Mouse (Mus musculus) fibroblast of lung, adult 2 months (primary cell): ENCODE results near the gene A230050P20Rik.
A peak's percentile ranks its signal among the peaks of the same experiment; 100 is the strongest.
"Not testable (repeated sequence)": the region's sequence is repeated elsewhere in the genome, so short reads cannot be mapped to it uniquely, and the experiment has no call there.

ENCODE experiments used
- DNase-seq: peaks from one replicate; pipeline ENCODE4 v3.0.0-alpha.2; 2011; ENCODE audit warnings: low read depth

Gene A230050P20Rik

DNA sequence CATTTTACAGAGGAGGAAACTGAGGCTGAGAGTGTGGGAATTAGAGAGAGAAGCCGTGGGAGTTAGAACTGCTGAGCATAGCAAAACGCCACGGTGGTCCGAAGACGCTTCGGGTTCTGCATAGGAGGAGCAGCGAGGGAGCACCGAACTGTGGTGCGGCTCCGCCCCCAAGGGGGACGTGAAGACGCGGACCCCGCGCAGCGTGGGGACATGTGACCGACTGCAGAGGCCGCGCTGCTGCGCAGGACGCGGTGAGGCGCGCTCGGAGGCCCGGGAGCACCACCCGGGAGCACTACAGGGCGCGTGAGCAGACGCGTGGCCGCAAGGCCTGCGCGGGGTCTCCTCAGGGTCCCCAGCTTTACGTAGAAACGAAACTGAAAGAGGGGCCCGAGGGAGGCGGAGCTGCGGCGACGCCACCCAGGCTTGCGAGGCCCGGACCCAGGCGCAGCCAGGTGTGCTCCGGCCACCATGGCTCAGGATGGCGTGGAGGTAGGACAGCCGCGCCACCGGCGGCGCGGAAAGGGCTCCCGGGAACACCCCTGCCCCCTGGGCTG is at the start of gene A230050P20Rik:
TSS of gene A230050P20Rik (plus strand) at position 195 of the 554 bp plus-strand sequence.
- DNase-seq = no peak

GRCm38 (mm10) chr9:20820001-20820400 is 48.4 kb upstream of the A230050P20Rik start:
- DNase-seq = no peak

- DNase-seq = no peak
Observed at GRCm38 (mm10) chr9:20822821-20823220, 45.6 kb upstream of the A230050P20Rik start.

DNA sequence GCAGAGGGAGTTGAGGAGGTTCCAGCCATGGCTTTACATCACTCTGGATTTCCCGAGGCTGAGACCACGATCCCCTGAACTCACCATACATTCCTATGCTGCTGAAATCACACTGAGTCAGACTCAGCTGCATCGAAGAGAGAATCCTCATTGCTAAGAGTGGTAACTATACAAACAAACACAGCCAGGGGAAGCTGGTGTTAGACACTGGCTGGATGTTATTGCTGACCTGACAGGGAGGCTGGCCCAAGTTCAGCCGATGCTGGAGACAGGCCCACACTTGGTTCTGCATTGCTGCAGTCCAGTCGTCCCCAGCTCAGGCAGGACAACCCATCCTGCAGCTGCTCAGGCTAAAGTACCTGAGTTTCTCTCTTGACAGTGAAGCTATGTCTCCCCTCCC is 42.7 kb upstream of the A230050P20Rik start:
- DNase-seq = peak; percentile 71

DNA sequence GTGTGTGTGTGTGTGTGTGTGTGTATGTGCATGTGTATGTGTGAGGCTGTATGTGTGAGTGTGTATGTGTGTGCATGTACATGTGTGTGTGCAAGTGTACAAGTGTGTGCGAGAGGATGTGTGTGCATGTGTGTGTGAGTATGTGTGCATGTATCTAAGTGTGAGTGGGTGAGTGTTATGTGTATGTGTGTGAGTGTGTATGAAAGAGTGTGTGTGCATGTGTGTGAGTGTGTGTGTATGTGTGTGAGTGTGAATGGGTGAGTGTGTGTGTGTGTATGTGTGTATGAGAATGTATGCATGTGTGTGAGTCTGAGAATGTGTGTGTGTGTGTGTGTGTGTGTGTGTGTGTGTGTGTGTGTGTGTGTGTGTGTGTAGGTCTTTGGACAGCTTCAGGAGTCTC is 40.3 kb upstream of the A230050P20Rik start:
- DNase-seq = no peak

- DNase-seq = peak; percentile 97
Observed at GRCm38 (mm10) chr9:20830901-20831643, 37.4 kb upstream of the A230050P20Rik start.

DNA sequence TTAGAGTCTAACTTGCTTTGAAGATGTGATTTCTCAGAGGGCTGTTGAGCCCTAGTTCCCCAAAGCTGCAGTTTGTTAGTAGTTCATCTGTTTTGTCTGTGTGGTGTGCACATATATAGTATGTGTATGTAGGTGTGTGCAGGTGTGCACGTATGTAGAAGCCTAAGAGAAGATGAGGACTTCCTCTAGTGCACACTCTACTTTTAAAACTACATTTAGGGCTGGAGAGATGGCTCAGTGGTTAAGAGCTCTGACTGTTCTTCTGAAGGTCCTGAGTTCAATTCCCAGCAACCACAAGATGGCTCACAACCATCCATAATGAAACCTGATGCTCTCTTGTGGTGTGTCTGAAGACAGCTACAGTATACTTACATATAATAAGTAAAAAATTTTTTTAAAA is 33.6 kb upstream of the A230050P20Rik start:
- no peak for DNase-seq

GRCm38 (mm10) chr9:20835431-20835954 is 32.9 kb upstream of the A230050P20Rik start:
- DNase-seq = not testable (repeated sequence)

DNA sequence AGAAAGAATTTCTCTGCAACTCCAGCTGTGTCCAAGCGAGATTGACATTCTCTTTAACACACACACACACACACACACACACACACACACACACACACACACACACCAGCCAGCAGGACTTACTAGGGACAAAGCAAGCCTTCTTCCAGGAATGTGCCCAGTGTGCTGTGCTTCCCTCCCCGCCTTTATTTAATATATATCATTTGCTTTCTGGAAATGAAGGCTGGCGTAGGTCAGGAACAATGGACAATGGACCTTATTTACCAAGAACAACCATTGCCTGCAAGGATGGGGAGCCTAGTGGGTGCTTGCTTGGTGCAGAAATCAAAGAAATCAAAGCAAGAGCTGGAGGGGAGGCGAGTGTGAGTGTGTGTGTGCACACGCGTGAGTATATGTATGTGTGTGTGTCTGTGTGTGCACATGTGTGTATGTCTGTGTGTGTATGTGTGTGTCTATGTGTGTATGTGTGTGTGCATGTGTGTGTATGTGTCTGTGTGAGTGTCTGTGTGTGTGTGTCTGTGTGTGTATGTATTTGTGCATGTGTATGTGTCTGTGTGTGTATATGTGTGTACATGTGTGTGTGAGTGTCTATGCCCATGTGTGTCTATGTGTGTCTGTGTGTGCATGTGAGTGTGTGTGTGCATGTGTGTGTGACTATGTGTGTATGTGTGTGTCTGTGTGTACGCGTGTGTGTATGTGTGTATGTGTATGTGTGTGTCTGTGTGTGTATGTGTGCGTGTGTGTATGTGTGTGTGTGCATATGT is 31.1 kb upstream of the A230050P20Rik start:
- DNase-seq = no peak

DNA sequence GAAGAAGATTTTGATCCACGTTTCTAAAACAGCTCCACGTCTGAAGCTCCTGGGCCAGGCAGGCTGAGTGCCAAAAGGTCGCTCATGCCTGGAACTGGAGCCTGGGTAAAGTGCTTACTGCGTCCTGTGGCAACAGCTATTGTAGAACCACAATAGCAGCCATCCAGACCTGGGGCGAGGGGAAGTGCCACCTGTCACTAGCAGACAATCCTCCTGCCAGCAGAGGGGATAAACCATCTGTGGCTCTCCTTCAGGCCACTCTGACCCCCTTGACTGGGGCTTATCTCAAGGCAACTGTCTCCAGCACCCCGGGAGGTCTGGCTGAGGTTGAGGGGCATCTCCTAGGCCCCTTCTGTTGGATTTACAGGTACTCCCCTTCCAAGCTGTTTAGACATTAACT is 29.5 kb upstream of the A230050P20Rik start:
- DNase-seq = no peak

- DNase-seq = no peak
Observed at GRCm38 (mm10) chr9:20842211-20842610, 26.2 kb upstream of the A230050P20Rik start.

DNA sequence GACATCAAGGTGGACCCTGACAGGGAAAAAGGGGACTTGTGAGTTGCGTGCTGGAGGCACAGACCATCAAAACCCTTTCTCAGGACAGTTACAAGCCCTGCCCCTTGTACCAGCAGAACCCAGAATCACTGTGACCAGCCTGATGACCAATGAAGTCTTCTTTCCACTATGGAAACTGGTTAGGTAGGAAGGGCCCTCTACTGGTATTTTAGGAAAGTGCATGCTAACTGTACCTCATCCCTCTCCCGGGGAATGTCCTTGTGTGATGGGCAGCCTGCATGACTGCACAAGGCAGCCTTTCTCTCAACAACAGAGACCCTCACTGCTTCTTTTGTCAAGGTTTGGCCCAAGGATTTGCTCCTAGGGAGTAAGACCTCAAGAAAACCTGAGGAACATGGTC is 25.8 kb upstream of the A230050P20Rik start:
- DNase-seq = no peak

DNA sequence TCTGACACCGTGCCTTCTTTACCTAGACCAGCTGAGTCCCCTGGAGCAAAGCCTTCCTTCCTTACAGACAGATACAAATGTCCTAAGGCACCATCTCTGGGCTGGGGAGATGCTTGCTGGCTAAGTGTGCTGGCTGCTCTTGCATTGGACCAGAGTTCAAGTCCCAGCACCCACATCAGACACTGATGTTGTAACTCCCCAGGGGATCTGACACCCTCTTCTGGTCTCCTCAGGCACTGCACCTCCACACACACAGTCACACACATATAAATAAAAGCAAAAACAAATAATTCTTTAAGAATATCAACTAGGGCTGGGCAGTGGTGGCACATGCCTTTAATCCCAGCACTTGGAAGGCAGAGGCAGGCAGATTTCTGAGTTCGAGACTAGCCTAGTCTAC is 18.3 kb upstream of the A230050P20Rik start:
- DNase-seq = no peak

DNA sequence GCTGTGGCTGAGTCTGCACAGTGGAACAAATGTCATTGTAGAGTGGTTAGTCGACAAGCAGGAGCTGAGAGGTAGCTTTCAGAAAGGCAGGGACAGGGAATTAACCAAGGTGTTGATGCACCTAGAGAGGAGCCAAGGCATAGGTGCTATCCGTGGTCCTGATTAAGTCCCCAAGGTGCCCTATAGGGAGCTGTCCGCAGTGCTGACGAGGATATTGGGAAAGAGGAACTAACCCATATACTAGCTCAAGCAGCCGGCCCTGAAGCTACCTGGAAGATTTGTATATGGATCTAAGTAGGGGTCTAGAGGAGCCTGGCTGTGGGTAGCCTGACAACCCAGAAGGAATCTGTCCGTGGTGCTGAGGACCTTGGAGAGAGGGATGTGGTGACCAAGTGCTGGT is 11.3 kb upstream of the A230050P20Rik start:
- no peak for DNase-seq

- DNase-seq = no peak
Observed at GRCm38 (mm10) chr9:20859926-20860325, 8.5 kb upstream of the A230050P20Rik start.

DNA sequence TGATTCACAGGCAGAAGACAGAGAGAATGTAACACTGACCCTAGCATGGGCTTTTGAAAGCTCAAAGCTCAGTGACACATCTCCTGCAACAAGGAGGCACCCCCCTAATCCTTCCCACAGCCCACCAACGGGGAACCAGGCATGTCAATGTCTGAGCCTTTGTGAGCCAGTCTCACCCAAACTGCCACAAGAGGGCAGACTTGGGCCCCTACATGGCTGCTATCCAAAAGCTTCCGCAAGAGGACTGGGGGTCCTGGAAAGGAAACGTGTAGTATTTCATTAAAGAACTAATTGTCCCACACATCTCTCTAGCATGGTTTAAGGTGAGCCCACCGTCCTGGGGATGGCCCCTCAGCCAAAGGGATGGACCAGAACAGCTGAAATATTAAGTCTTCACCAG is 6.6 kb upstream of the A230050P20Rik start:
- no peak for DNase-seq

GRCm38 (mm10) chr9:20862225-20862624 is 6.2 kb upstream of the A230050P20Rik start:
- DNase-seq = no peak

DNA sequence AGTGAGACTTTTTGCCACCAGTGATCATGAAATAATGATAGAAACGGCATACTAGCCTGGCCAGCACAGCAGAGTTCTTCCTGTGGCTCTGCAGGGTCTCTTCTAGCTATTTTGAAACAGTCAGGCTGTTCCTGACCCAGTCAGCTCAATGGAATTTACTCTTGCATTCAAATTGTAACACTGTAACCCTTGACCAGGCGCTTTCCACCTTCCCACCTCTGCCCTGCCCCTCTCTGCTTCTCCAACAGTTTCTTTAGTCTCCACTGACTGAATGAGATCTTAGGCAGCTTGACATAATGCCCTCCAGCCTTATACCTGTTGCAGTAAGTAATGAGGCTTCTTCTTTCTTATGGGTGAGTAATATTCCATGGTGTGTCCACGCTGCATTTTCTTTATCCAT is 1.6 kb upstream of the A230050P20Rik start:
- no peak for DNase-seq

- DNase-seq = no peak
Observed at GRCm38 (mm10) chr9:20869246-20869645, 804 bp downstream of the A230050P20Rik start.

GRCm38 (mm10) chr9:20870211-20871173 is 2.0 kb downstream of the A230050P20Rik start:
- no peak for DNase-seq

DNA sequence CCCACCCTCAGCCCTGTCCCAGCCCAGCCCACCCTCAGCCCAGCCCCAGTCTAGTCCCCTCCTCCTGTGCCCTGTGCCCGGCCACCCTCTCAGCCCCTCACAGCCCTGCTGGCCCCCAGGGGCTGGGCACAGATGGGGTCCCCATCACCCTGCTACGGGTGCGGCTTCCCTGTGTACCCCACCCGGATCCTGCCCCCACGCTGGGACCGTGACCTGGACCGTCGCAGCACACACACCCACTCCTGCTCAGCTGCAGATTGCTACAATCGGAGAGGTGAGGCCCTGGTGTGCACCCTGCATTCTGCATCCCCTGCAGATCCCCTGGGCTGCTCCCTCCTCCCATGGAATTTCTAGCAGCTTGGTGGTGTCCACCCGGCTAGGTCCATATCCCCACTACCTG is 4.5 kb downstream of the A230050P20Rik start:
- no peak for DNase-seq

DNA sequence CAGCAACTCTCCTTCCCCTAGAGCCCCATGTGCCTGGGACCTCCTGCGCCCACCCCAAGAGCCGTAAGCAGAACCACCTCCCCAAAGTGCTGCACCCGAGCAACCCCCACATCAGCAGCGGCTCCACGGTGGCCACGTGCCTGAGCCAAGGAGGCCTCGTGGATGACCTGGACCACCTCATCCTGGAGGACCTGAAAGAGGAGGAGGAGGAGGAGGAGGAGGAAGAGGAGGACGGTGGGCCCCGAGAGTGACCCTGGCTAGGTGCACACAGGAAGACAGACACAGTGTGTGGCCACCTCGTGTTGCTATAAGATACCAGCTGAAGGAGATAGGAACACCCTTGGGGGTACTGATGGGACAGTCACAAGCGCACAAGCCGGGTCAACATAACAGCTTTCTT is 5.1 kb downstream of the A230050P20Rik start:
- no peak for DNase-seq
